Mouse (Mus musculus): ENCODE measurements at regions not wholly inside any gene's neighbourhood (a gene's known extent, or its start where the extent isn't known, plus 50 kb on each side); places are given as distances from the start of the nearest gene placed in this dataset.

DNA sequence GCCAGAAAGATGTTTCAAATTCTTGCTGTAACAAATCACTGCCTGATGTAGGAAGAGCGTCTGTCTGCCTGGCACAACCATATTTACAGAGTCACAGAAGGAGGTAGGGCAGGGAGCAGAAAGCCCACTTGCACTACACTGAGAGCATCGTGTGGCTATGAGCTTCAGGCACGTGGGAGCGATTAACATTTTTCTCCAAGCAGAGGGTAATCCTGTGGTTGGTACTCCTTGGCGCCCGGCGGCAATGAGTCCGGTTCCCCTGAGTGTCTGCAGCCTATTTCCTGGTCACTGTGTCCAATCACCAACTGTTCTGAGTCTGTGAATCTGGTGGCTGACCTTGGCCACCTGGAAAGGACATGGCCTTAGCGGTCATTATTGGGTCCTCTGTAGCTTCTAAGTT is 172.3 kb upstream of the Cops8 start:
- TF ChIP-seq GATA1 (IDR thresholded peaks at IDR 0.05; ENCODE audit: low read length) = no peak
- no peak for TF ChIP-seq TAL1 (IDR thresholded peaks at IDR 0.05; ENCODE audit: low read length)

Data from erythroblast, embryonic 14.5 days (primary cell).